Mouse (Mus musculus) 3T3-L1 (cell line): Measurements from ENCODE around the gene Tmed10.

Experiments
- DNase-seq: peaks from one replicate; pipeline ENCODE4 v3.0.0-alpha.2; 2015; ENCODE audit warnings: low read depth, low spot score

Tmed10 gene

DNA sequence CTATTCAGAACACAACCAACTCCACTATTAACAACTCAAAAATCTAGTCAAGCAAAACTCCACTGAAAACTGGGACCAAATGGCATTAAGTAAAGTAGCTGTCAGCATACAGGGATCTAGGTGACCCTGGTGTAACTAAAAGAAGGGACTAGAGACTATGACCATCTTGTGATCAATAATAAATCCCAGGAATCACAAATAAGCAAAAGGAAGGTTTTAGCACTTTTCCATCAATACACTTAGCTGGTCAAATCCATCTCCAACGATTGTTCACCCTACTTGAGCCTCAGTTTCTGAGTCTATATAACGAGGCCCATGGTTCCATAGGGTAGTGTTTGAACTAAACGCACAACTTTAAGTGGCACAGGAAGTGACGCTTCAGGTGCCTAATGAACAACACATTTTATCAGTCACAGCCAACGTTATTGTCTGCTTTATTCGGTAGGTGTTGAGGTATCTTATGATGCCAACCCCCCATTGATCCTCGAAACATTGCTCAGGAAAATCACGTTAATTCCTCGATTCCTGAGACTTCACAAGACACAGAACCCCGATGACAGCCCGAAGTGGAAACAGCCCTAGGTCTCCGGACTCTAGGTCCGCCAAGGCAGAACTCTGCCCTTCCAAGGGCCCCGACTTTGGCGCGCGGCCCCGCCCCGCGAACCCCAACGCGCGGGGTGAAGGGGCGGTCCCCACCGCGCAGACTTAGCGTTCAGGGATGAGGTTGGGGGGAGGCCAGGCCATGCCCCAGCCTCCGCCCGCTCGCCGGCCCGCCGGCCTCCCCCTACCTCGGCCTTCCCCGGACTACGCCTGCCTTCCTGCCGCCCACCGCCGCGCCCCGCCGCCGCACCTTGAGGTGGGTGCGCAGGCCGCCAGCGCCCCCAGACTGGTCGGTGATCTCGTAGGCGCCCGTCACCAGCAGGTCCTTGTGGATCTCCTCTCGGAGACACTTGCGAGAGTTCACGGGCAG, 771 bp downstream of the Tmed10 start:
- DNase-seq, result peak; percentile 65

DNA sequence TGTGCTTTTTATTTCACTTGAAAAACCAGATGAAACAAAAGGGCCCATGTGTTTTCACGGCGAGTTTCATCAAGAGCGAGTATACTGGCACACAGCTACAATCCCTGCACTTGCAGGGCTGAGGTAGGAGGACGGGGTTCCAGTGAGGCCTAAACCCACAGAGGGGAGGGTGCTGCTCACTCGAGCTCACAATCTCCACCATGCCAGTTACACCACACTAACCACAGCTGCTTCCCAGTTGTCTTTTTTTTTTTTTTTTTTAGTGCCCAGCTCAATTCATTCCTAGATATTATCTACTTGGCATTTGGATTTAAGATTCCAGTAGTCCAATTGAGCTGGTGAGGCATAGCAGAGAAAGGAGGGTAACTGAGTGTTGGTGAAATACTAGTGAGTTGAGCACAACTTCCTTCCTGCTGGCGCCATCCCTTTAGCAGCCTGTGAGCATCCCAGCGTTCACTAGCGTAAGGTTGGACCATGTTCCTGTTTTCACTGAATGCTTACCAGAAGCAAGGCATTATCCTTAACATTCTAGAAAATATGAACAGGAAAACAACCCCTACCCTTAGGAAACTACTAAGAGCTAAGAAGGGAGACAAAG, 2.5 kb downstream of the Tmed10 start:
- no peak for DNase-seq

DNA sequence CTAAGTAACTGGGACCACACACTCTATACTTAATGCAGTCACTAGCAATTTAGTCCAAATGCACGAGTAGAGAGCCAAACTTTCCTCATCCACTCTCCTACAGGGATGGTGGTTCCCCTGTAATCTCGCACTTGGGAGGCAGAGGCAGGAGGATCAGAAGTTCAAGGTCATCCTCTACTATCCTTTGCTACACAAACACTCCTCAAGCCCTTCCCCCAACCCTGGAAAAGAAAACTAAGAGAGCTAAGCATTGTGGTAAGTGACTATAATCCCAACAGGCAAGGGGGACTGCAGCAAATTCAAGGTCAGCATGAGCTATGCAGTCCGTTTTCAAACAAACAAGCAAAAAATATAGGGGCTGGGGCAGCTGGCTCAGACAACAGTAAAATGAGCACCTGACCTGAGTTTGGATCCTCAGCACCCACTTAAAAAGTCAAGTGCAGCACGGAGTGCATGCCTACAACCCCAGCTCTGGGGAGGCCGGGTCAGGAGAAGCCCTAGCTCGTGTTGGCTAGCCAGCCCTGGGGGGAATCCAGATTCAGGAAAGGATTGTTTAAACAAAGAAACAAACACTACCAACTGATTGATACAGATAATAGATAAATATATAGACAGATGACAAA, 6.1 kb downstream of the Tmed10 start:
- DNase-seq, result no peak

DNA sequence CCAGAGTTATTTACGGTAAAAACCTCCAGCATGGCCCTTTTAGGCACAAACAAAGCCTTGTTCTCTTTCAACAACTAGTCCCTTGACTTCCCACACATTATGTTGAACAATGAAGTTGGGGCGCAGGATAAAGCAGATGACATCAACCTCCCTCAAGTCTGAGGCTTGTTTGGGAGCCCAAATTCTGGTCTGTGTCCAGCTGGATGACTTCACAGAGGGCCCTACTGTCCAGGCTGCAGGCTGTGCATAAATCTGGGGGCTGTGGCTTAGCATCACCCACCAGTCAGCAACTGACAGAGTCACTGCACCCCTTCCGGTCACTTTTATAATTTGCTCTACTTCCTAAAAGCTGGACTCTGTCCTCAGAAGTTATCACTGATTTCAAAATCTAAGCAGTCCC, 8.4 kb downstream of the Tmed10 start:
- no peak for DNase-seq

DNA sequence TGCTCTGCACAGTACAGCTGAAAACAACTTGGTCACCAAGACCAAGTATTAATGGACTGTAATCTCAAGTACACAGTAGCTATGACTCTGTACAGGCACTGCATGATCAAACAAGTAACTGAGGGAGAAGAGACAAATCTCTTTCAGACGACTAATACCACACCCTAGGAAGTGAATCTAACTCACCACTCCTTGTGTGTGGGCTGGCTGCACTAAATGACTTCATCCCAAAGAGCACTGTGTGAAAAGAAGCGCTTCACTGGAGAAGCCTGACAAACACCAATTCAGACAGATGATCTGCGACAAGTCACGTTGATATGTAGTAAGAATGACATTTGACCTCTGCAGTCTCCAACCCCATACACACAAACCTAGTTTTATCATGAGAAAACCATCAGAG, 12.1 kb downstream of the Tmed10 start:
- DNase-seq, result peak; percentile 25

- DNase-seq, result no peak
Observed at GRCm38 (mm10) chr12:85361580-85361979, 13.1 kb downstream of the Tmed10 start.

DNA sequence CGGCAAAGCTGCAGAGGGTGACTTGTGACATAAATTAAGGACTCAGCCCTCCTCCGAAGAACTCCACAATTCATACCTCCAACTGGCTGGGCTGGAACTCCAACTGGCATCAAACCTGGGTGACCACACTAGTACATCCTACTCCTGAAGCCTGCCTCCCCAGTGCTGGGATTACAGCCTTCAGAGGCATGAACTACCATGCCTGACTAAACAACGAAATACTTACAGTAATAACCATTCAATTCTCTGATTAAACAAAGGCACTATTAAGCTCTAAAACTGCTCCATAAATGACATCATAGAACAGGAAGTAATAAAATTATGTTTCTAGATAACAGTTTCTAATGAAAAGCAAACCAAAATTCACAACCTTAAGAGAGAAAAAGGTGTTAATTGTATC, 13.5 kb downstream of the Tmed10 start:
- no peak for DNase-seq

GRCm38 (mm10) chr12:85354061-85354460, 20.6 kb downstream of the Tmed10 start:
- DNase-seq, result no peak

DNA sequence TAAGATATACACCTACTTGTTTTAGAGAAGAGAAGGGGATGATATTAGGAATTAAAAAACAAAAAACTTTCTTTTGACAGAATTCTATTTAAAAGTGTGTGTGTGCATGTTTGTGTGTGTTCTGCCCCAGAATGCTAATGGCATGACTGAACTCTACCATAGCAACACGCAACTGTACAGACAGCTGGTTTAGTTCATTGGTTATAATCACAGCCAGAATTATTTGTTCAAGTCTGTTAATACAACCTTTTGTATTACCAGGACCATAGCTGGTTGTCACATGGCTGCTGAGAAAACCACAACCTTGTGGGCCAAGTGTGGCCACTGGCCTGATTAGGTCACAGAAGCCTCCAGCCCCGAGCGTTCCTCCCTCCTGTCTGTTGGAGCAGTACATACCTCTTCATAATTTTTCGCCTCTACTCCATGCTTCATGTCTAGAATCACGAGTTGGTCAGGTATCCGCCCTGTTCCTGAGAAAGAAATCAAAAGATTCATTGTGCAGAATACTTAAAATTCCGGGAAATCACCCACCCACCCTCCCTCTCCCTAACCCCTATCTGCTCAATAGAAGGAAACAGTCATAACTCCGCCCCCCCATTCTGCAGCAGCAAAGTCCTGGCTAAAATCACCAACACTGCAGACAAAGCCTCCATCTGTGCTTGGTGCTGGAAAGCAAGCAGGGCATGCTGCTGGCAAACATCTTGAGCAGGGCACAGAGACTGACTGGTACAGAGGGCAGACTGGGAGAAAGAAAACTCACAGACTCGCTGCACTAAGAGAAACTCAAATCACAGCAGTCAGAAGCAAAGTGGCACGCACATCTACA, 24.0 kb downstream of the Tmed10 start:
- no peak for DNase-seq

- peak; percentile 57 for DNase-seq
Observed at GRCm38 (mm10) chr12:85348338-85348737, 26.3 kb downstream of the Tmed10 start.

DNA sequence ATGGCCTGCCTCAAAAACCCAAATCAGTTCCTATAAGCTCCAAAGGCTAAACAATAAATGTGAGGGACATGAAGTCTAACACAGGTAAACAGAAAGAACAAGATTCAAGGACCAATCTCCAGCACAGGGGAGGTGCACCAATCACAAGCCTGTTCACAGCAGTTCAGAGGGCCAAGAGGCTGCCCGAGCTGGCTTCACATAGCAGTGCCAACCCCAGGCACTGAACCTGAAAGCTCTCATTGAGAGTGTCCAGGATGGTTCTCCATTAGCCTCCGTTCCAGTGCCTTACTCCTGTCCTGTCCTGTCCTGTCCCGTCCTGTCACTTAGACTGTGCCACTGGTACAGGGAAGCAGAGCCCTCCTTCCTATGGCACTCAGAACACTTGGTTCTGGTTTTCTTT, 27.5 kb downstream of the Tmed10 start:
- no peak for DNase-seq

DNA sequence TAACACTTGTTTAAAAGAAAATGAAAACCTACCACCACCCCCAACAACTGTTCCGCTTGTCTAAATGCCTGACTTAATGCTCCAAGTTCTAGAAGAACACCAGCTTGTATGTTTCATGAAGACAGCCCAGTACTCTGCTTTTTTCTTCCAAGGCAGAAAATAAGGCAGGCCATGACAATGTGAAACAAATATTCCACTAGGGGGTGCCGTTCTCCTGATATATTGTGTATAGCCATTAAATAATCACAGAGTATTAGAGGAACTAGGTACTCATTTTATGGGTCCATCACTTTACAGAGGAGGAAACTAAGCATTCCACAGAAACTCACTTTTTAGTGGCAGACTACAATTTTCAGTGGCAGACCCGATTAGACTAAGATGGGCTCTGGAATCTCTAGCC, 28.3 kb downstream of the Tmed10 start:
- DNase-seq, result peak; percentile 82

GRCm38 (mm10) chr12:85345559-85345958, 29.1 kb downstream of the Tmed10 start:
- DNase-seq, result no peak

DNA sequence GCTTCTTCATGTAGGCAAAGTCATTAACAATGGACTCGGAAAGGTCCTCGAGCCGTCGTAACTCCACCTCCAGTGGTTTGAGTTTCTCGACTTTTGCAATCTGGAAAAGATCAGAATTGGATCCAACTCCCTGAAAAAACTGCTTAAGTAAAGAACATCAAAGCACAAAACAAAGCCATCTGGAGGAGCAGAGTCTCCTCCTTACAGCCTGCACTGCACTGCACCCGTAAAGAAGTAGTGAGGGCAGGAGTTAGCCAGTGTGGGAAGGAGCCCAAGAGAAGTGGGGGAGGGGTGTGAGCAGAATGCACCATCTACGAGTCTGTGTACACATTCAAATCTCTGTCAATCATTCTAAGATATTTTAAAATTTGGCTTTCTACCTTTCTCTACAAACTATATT, 30.4 kb downstream of the Tmed10 start:
- no peak for DNase-seq

- no peak for DNase-seq
Observed at GRCm38 (mm10) chr12:85342310-85342709, 32.3 kb downstream of the Tmed10 start.

- DNase-seq, result peak; percentile 91
Observed at GRCm38 (mm10) chr12:85341131-85341530, 33.5 kb downstream of the Tmed10 start.

- DNase-seq, result peak; percentile 27
Observed at GRCm38 (mm10) chr12:85339947-85340346, 34.7 kb downstream of the Tmed10 start.

DNA sequence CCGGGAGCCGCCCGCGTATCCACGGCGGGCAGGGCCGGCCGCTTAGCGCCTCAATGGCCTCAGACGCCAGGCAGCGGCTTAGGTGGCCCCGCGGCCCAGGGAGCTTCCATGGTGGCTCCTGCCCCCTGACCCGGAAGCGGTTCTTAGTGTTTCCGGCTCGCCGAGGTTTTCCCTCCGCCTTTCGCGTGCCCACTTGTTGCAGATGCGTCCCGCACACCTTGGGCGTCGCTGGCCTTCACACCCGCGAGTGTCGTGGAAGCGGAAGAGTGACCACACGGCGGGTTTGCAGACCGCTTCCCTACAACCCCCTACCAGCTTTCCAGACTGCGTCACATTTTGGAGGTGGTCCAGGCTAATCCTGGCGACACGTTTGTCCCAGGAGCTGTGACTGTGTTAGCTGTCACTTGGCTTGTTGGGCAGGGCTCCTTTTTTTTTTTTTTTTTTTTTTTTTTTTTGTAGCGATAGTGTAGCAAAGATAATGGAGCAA, 35.4 kb downstream of the Tmed10 start, which contains the start of gene Nek9:
Nek9 (minus strand) TSS at position 120 of the 487 bp plus-strand sequence.
- peak; percentile 92 for DNase-seq

DNA sequence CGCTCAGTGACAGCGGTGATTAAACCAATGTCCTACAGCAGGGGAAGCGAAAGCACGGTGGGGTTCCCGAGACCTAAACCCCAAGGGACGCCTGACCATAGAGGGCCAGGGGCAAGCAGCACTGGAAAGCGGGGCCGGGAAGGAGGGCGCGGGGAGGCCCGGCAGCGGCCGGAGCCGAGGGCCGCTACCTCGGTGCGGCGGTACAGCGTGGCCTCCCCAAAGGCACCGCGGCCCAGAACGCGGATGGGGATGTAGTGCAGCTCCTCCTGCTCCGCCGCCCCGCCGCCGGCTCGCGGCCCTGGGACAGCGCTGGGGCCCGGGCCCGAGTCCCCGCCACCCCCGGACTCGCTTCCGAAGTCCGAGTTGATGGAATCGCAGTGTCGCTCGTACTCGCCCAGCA, 35.8 kb downstream of the Tmed10 start:
- peak; percentile 31 for DNase-seq

DNA sequence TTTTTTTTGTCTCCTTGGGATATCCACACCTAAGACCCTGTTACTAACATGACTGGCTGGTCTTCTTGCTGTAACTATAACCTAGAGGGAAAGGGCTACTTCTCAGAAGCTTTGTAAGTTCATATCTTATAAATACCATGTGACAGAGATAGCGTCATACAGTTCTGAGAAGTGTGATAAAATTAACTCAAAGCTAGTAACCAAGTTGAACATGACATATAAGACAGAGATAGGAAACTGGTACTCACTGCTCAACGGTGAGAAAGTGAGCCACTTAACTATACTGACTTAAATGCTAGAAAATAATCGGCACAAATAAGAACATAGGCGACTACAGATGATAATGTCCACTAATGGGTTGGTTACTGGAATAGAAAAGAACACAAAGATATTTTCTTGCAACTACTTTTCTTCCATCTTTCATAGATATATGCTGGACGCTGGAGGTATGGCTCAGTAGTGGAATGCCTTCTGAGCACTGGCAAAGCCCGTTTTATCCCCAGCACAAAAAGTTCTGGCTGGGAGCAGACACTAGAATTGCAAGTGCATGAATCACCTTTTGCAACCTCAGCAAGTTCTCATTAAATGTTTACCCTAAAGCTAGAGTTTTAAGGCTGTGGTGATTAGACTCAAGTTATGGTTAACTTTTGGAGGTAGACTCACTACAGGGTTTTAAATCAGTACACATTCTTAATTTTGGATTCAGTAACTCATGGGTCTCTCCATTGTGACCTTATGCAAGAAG, 36.9 kb downstream of the Tmed10 start:
- DNase-seq, result peak; percentile 75

- DNase-seq, result peak; percentile 83
Observed at GRCm38 (mm10) chr12:85330153-85330552, 44.5 kb downstream of the Tmed10 start.
